Mouse (Mus musculus) embryonic fibroblast, embryonic 13.5 days (primary cell): ENCODE measurements around the gene Cmya5.

Experiments used
- CTCF ChIP-seq: IDR thresholded peaks from 2 replicates; pipeline ENCODE4 v1.5.1; 2011; ENCODE audit warnings: mild to moderate bottlenecking, control low read depth, low read length, moderate library complexity, borderline replicate concordance; ENCODE audit not compliant: insufficient read depth
- POLR2A ChIP-seq: IDR thresholded peaks from 2 replicates; pipeline ENCODE4 v1.6.1; 2011; ENCODE audit warnings: low read depth, mild to moderate bottlenecking, control low read depth, low read length, moderate library complexity

- TF ChIP-seq CTCF (no peak), POLR2A (no peak)
These were observed 53.3 kb downstream of the Cmya5 start for GRCm38 (mm10) chr13:93091176-93091575.
